ENCODE assay signal across 31 mouse cellular contexts in the genomic region with DNA sequence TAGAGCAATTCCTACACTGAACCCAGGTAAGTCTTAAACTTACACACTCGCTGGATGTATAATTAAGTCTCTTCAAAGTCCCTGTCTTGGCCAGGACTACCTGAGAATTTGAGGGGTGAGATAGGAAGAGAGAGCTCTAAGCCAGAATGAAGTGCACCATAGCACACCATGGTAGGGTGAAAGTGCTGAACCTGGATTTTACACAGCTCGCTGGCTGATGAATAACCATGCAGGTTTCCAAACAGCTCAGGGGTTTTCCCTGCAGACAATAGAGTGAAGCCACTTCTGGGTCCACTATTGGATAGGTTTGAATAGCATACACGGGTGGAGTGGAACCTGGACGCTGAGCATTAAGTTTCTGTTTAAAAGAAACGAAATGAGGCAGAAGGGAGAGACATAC.
DNase-seq lines count a peak whose midpoint lies in the region; ATAC-seq lines count a peak whose summit lies in the region.
"Had no signal": no experiment of that assay in that cellular context is flagged by ENCODE, and none has a peak within 500 bp of the region (broad histone marks: within the 10 kb centered on the region; RNA-seq: fewer than 3 reads in every experiment).

No protein-coding gene starts in this region.

- H3K4me2 ChIP-seq in liver, embryonic 12.5 days: no peak overlapping the region
- H3K4me2 ChIP-seq: embryonic facial prominence, embryonic 13.5 days; heart, embryonic 13.5 days; hindbrain, embryonic 15.5 days; limb, embryonic 15.5 days; lung, embryonic 15.5 days; midbrain, embryonic 11.5 days; stomach, embryonic 15.5 days had no signal

- H3K9ac ChIP-seq in liver, embryonic 12.5 days: no peak overlapping the region
- H3K9ac ChIP-seq: embryonic facial prominence, embryonic 13.5 days; forebrain, postnatal 0 days; heart, embryonic 13.5 days; hindbrain, embryonic 15.5 days; limb, embryonic 15.5 days; lung, embryonic 15.5 days; stomach, embryonic 15.5 days had no signal

- H3K9me3 ChIP-seq in liver, embryonic 12.5 days (replicated peaks): no peaks in the 10 kb centered on the region
- H3K9me3 ChIP-seq: embryonic facial prominence, embryonic 13.5 days; heart, embryonic 13.5 days; hindbrain, embryonic 10.5 days; hindbrain, embryonic 15.5 days; limb, embryonic 10.5 days; limb, embryonic 15.5 days; lung, embryonic 15.5 days; stomach, embryonic 15.5 days had no signal

- H3K27me3 ChIP-seq in liver, embryonic 12.5 days (replicated peaks): no peaks in the 10 kb centered on the region
- H3K27me3 ChIP-seq: embryonic facial prominence, embryonic 13.5 days; heart, embryonic 13.5 days; hindbrain, embryonic 15.5 days; limb, embryonic 15.5 days; lung, embryonic 15.5 days; stomach, embryonic 15.5 days had no signal

- WGBS in liver, embryonic 12.5 days (ENCODE audit: insufficient replicate concordance): 49% methylated on average over 5 of the region's 5 CpGs

- ATAC-seq in liver, embryonic 12.5 days: no peak
- ATAC-seq: CD4-positive, CD25-positive, alpha-beta regulatory T cell, adult 4 months; forebrain, postnatal 0 days; inflammation-experienced regulatory T-cells, adult 6 months; midbrain, embryonic 16.5 days had no signal

- H3K36me3 ChIP-seq in liver, embryonic 12.5 days: no peaks in the 10 kb centered on the region
- H3K36me3 ChIP-seq: embryonic facial prominence, embryonic 13.5 days; heart, embryonic 13.5 days; hindbrain, embryonic 10.5 days; hindbrain, embryonic 15.5 days; limb, embryonic 10.5 days; limb, embryonic 15.5 days; lung, embryonic 15.5 days; stomach, embryonic 15.5 days had no signal

- H3K27ac ChIP-seq in liver, embryonic 12.5 days: no peak overlapping the region
- H3K27ac ChIP-seq: embryonic facial prominence, embryonic 13.5 days; heart, embryonic 13.5 days; hindbrain, embryonic 10.5 days; hindbrain, embryonic 15.5 days; kidney, postnatal 0 days; limb, embryonic 10.5 days; limb, embryonic 15.5 days; lung, embryonic 15.5 days; stomach, embryonic 15.5 days had no signal

- DNase-seq in liver: peak; percentile 5
- peak; percentile 76 for DNase-seq in kidney, adult 9 months
- DNase-seq in kidney, postnatal 36 days: peak; percentile 52 to 59
- DNase-seq in yolk sac, embryonic 10.5 days (ENCODE audit: low spot score): peak; percentile 40
- DNase-seq in cerebellum, postnatal 36 days: no peak
- DNase-seq in urinary bladder, postnatal 4 days (ENCODE audit: low spot score in 2 of 2): no peak
- DNase-seq: adrenal gland, adult 2 months; cerebellum, adult 11 months; cerebellum, adult 9-10 months; embryo, embryonic 11 days; forebrain, postnatal 0 days; gastrocnemius, postnatal 10 days; heart, postnatal 10 days; layer of hippocampus, postnatal 36 days; lung, postnatal 36 days; right cerebral cortex, postnatal 25 days; thymus, postnatal 14 days had no signal

- H3K4me3 ChIP-seq in liver, embryonic 12.5 days: no peak overlapping the region
- H3K4me3 ChIP-seq: embryonic facial prominence, embryonic 13.5 days; heart, embryonic 13.5 days; hindbrain, embryonic 10.5 days; hindbrain, embryonic 15.5 days; limb, embryonic 10.5 days; limb, embryonic 15.5 days; lung, embryonic 15.5 days; stomach, embryonic 15.5 days had no signal

- H3K4me1 ChIP-seq in liver, embryonic 12.5 days: 0 out of 2 replicates have a peak, but pooled peaks cover 2% of the 10 kb centered on the region
- H3K4me1 ChIP-seq: heart, embryonic 13.5 days; hindbrain, embryonic 10.5 days; hindbrain, embryonic 15.5 days; limb, embryonic 15.5 days; stomach, embryonic 15.5 days had no signal

Comparison
In these comparisons a context has a peak if more than half of its experiments do, and no peak if none do; other contexts are left out.
1. DNase-seq: peak in liver (single experiment), kidney, adult 9 months (single experiment), kidney, postnatal 36 days (2 of 2) and yolk sac, embryonic 10.5 days (single experiment); none in cerebellum, postnatal 36 days (0 of 2) and urinary bladder, postnatal 4 days (0 of 2).